Mouse (Mus musculus) spleen, adult 12 weeks (tissue): ENCODE data around the gene Rnaseh2a.
A peak's percentile ranks its signal among the peaks of the same experiment; 100 is the strongest.

Source experiments
- DNase-seq: peaks from one replicate; pipeline ENCODE4 v3.0.0; 2022; ENCODE audit warnings: low spot score

The Rnaseh2a gene

DNA sequence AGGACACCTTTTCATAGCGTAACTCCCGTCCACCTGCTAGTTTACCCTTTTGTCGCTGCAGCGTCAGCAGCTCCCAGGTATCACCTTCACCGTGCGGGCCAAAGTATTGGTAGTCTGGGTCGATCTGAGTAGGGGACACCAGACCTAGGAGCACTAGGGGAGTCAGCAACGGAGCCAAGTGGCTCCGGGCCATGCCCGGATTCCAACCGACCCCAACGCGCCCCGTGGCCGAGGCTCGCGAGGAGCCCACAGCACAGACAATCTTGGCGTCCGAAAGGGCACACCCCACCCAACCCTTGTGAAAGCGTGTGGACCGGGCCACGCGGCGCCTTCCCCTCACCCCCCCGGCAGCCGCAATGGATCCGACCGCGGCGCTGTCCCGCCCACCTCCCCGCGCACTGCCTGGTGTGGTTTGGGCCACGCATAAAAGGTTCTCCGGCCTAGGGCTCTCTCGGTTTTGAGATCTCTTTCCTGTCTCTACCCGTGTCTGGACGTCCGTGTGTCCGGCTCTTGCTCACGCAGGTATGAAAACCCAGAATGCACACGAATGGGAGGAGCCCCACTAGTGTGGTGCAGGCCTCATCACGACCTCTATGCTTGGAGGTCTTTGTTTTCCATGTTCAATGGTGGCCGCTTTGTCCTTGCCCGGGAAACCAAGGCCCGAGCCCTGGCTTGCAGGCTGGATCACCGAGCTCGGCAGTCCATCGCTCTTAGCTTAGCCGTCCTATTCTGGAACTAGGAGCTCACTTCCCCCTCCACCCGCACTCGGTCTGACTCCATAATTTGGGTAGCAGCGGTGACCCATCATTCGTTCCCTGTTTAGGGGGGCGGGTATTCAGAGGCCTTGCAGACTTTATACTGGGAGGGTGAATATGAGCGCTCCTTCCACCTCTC lies at the start of gene Rnaseh2a, which contains the start of the genes Gm49661 and Prdx2:
Rnaseh2a (minus strand) TSS at position 527 of the 894 bp plus-strand sequence.
Gm49661 (minus strand) TSS at position 193 of the 894 bp plus-strand sequence.
Prdx2 (plus strand) TSS at position 347 of the 894 bp plus-strand sequence.
- peak; percentile 66 for DNase-seq

DNA sequence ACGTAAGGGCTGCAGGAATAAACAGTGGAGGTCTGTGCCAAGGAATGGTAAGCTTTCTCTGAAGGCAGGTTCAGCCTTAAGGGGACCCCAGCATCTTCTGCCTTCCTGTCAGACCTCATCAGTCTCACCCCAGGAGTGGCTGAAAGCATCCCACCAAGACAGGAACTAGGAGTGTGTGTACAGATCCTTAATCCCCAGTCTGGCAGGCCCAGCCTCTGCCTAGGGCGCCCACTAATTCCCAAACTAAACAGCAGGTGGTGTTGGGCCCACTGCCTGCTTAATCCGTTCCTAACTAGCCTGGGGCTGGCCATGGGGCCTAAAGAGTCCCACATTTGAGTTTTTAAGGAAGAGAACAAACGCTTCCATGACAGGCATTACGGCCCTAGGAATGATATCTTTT lies 47.6 kb upstream of the Rnaseh2a start:
- DNase-seq: no peak

DNA sequence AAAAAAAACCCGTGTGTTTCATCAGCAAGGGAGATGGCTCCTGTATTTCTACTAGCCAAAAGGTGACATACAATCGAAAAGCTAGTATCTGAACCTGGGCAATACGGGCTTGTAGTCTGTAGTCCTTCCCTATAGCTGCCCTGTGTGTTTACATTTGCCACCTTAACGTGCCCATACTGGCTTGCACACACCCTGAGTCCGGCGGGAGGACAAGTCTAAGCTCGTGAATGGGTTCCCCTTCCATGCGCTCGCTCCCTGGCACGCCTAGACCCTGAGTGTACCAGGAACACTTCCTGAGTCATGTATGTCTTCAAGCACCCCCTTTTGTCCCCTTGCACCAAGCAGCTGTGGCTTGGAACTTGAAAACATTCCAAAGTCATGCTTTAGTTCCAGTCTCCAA lies 47.2 kb upstream of the Rnaseh2a start:
- no peak for DNase-seq

DNA sequence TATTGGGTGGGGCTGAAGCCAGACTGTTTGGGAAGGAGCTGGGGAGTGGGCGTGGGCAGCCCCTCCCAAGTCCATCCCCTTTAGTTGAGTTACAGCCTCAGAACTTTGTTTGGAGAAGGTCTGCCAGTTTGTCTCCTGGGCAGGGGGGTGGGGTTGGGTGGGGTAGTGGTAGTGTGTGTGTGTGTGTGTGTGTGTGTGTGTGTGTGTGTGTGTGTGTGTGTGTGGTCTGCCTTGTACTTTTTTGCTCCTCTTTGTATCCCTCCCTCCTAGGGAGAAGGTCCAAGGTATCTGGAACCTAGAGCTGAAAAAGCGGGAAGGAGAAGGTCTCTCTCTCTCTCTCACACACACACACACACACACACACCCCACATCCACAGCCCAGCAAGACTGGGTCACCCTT lies 44.9 kb upstream of the Rnaseh2a start, which contains the start of gene Best2:
Best2 (minus strand) TSS at position 101 of the 400 bp plus-strand sequence.
- no peak for DNase-seq

DNA sequence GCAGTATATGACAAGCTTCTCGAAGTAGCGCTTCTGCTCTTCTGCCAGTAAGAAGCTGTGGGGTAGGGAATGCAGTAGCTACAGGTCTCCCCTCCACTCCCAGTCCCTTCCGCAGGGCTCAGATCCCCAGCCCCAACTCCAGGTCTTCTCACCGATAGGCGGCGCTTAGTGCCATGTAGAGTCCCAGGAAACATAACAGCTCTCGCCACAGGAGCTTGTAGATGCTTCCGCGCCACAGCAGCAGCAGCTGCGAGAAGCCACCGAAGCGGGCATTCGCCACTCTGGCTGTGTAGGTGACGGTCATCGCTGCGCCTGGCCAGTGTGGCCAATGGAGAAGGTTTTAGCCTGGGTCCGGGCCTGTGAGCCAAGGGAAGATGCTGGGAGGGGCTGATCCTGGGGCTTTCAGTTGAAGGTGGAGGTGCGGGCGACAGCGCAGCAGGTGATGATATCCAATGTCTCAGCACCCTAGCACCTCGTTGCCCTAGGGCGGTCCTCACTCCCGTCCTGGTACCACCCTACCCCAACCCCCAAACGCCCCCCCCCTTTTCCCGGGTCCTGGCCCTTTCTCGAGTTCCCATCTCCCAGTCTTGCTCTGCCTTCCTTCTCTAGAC lies 43.8 kb upstream of the Rnaseh2a start:
- DNase-seq: peak; percentile 45

DNA sequence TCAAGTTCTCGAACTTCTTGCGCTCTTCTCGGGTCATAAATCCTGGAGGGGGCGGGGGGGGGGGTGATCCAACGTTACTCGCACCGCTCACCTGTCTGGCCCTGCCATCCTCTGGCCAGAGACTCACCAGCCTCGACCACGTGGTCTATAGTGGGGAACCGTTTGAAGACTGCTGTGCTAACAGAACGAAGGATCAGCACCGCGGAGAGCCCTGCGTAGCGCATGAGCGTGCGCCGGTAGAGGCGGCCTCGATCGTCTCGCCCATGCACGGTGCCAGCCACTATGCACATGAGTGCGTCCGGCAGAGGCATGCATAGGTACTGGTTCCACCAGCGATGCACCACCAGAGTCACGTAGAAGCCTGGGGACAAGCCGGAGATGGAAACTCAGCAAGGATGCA lies 41.7 kb upstream of the Rnaseh2a start:
- no peak for DNase-seq

DNA sequence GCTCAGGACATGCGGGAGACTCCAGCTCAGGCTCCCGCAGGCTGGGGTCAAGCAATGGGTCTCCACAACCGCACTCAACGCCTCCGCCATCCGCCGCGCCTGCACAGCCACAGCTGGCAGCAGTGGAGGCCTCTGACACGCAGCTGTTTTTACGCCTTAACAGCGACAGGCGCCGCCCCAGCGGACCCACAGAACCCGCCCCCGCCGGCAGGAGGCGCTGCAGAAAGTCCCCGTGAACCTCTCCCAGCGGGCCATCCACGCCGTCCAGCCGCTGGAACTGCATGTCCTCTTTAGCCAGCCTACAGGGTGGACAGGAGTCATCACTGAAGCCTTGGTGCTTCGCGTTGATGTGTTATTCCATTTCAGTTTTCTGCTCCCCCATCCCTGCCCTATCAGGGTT lies 38.1 kb upstream of the Rnaseh2a start:
- DNase-seq: no peak

DNA sequence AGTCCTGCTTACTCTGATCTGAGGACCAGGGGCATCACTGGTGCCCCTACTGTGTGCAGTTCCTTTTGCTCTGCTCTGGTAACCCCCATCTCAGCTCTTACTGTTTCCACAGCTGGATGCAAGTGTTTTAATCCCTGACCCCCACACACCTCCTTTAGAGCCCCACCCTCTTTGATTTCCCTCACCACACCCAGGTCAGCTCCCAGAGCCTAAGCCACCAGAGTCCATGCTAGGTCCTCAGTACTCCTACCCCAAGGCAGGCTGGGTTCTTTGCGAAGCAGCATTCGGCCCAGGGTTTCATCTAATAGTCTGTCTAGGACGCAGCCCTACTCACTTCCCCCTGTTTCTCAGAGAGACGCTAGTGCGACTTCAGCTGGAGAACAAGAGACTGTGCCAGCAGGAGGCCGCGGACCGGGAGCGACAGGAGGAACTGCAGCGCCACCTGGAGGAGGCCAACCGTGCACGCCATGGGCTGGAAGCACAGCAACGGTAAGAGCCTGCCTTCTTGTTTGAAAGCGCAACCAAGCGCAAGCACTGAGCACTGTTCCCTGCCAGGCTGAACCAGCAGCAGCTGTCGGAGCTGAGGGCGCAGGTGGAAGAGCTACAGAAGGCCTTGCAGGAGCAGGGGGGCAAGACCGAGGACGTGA lies 28.2 kb upstream of the Rnaseh2a start:
- DNase-seq: peak; percentile 75

DNA sequence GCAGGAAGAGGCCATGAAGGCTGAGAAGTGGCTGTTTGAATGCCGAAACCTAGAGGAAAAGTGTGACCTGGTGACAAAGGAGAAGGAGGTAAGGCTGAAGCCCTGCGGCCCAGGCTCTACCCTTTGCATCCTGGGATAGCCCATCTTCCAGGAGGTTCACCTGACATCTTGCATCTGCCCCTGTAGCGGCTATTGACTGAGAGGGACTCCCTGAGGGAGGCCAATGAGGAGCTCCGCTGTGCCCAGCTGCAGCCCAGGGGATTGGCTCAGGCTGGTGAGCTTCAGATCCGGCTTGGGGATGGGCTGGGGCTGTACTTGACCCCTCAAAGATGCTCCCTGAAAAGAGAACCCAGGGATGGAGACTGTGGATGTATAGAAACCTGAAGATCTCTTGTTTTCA lies 27.4 kb upstream of the Rnaseh2a start:
- no peak for DNase-seq

DNA sequence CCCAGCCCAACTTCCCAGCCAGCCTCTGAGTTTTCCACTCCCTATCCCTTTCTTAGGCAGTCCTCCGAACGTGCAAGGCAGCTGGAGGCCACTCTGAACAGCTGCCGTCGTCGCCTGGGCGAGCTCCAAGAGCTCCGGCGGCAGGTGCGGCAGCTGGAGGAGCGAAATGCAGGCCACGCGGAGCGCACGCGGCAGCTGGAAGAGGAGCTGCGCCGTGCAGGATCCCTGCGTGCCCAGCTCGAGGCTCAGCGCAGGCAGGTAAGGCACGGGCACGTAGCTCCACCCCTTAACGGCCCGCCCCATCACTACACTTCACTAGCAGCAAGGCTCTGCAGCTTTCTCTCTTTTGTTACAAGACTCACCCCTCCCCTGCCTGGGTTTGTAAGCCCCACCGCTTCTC lies 26.1 kb upstream of the Rnaseh2a start:
- no peak for DNase-seq

DNA sequence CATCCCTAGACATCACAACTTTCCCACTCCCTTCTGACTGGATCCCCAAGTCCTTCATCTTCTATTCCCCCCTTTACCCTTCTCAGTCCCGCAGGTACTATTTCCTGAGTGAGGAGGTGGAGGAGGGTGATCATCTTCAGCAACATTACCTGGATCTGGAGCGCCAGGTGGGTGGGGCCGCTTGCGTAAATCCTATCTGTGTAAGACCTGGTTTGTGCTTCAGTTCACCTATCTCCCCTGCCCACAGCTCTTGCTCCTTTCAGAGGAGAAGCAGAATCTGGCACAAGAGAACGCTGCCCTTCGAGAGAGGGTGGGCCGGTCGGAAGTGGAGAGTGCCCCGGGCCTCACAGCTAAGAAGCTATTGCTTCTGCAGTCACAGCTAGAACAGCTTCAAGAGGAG lies 24.8 kb upstream of the Rnaseh2a start:
- DNase-seq: no peak

DNA sequence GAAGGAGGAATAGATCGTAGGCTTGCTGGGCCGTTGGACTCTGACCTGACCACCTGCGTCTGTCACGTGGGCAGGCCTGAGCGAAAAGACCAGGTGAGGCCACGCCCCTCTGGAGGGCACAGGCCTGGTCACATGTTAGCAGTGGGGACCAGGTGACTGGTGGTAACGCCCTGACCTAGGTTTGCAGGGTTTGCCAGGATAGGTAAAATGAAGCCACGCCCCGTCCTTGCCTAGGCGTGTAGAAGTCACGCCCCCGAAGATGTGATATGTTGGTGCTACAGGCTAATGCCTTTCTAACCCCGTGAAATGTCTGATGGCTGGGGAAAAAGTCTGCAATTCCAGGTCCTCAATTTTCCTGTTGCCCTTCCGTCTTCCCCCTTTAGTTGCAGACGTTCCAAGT lies 21.3 kb upstream of the Rnaseh2a start:
- no peak for DNase-seq

DNA sequence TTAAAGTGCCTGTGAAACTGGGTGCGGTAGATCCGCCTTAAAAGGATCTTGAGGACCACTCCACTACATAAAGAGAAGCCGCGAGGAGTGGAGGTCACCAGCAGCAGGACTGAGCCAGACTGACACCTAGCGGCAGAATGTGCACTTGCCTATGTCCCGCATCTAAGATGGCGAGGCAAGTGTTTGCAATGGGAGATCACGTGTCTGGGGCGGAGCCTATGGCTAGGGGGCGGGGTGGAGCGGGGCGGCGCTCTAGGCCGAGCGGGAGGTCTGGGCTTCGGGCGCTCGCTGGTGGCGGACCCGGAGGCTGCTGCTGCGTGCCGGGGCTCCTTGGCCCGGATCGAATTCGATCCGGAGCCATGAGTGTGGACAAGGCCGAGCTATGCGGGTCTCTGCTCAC lies 20.8 kb upstream of the Rnaseh2a start, which contains the start of gene Hook2:
Hook2 (plus strand) TSS at position 255 of the 400 bp plus-strand sequence.
- DNase-seq: peak; percentile 93

DNA sequence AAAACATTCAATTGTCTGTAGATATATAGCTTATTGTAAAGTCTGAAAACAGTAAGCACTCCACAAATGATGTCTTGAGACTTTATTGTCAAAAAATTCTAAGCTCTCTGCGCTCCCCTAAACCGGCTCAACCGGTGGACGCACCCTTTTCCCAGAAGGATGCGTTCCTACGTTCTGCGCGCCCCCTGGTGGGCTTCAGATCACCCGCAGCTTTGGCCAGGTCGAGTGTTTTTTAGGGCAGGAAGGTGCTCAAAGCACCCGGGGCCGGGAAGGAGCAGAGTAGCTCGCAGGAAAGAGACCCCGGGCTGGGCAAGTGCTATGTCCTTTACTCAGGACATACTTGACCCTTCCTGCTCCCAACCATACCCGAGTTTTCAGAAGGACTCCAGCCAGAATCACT lies 20.2 kb upstream of the Rnaseh2a start:
- peak; percentile 91 for DNase-seq

DNA sequence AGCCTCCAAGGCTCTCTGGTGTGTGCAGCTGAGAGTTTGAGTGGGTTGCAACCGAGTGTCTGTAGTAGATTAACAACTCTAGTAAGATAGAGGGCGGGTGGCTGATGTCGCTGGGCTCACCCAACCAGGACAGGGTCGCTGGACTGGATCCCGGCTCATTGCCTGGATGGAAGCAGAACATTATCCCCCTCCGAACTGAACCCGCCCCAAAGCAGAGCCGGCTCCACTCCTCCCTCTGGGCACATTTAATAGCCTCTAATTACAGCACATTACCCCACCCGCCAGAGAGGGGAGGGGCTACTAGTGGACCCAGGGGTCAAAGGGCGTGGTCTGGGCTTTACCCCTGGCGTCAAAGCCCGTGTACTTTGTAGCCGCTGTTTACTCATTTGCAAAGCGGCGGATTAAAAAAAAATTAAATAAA lies 19.8 kb upstream of the Rnaseh2a start:
- DNase-seq: no peak

DNA sequence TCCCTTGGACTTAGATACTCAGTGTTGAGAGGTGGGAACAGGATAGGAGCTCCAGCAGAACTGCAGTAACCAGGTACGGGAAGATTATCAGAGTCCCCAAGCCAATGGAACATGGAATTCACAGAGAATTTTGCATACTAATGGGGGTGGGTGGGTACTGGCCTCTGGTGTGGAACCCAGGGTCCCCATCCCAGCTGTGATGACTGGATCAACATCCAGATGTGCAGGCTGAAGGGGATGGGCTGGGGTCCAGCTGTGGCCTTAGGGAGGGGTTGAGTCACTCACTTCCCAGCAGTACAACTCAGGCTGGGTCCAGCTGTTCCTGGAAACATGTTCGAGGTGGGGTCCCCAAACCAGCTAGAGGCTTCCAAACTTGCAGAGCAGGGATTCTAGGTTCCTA lies 18.3 kb upstream of the Rnaseh2a start:
- no peak for DNase-seq

DNA sequence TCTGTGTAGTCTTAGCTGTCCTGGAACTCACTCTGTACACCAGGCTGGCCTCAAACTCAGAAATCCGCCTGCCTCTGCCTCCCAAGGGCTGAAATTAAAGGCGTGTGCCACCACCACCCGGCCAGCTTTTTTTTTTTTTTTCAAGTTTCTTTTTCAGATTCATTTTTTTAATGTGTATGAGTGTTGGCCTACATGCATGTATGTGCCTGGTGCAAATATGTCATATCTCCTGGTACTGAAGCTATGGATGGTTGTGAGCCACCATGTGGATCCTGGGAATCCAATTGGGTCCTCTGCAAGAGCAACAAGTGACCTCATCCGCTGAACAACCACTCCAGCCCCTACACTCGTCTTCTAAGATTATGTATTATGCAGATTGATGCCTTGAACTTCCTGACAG lies 17.8 kb upstream of the Rnaseh2a start:
- no peak for DNase-seq

DNA sequence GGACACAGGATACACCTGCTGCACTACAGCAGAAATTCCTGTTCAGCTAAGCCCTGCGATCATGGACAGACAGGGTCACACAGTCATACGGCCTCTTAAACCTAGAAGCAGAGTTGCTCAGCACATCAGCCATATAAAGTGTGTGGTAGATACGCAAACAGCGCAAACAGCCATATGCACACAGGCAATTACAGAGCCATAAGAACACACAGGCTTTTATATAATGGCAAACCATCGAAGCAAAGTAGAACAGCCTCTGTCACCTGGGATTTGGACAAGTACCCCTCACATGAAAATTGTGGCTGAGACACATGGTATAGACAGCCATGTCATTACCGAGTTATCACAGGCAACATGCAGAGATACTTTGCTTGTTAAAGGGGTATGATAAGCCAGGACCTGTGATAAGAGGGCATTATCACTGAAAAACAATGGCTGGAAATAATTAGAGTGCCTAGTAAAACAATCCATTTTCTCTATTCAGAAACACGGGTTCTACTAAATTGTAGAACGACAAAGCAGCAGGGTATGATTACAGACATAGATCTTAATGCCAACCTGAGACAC lies 16.9 kb upstream of the Rnaseh2a start:
- no peak for DNase-seq

DNA sequence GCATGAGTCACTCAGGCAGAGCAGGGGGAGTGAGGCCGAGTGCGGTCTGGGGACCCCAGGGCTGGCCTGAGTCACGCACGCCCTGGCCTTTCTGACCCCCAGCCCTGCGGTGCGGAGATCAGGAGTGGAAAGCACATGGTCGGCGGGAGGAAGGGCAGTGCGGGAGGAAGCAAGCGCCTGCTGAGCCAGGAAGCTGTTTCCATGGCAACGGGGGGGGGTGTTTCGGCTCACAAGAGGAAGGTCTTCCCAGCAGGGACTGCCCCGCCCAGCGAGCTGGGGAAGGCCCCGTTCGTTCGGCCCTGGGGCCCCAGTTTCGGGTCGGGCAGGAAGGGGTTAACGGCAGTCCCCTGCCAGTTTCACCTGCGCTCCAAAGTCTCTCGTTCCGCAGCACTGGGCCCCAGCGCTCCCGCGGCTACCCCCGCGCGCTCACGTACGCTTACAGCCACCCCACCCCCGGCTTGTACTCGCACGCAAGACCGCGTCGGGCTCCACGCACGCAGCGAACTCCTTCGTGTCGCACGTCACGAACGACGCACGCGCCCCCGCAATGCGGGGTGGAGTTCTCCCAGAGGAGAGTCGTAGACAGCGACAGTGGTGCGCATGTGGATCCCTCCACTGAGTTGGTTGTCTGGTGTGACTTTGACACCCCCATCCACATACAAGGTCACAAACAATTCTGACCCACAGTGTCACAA lies 16.3 kb upstream of the Rnaseh2a start:
- DNase-seq: peak; percentile 79

DNA sequence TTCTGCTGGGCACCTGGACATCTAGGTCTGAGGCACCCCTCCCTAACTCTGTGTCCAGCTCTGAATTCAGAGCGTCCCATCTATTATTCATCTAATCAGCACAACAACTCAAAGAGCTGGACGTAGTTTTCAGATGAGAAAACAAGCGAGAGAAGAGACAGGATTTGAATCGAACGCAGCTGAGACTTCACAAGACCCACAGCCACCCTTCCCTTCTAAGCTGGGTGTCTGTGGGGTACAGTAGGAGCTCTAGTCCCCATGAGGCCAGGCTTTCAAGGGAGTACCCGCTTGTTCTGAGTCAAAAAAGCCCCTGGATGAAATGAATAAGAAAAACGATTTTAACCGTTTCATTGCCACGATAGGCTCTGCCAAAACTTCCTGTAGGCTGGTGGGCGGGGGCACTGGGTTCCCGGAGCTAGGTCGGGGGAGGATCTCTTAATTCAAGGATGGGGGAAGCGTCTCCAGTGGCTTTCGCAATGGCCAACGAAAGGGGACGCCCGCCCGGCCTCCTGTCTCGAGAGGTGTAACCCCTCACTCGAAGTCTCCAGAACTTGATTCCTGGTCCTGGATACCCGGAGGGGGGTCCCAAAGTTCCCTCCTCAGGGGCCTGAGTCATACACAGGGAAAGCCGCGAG lies 15.6 kb upstream of the Rnaseh2a start:
- DNase-seq: no peak
